Mouse (Mus musculus): ENCODE data around the gene Prdm10. TPM values are rescaled to one million over a fixed set of nuclear protein-coding genes. Genes with fewer than 3 reads are reported as not detected.

The Prdm10 gene
- polyA plus RNA-seq, 1 experiment from 2014 or later: 1.1 TPM

DNA sequence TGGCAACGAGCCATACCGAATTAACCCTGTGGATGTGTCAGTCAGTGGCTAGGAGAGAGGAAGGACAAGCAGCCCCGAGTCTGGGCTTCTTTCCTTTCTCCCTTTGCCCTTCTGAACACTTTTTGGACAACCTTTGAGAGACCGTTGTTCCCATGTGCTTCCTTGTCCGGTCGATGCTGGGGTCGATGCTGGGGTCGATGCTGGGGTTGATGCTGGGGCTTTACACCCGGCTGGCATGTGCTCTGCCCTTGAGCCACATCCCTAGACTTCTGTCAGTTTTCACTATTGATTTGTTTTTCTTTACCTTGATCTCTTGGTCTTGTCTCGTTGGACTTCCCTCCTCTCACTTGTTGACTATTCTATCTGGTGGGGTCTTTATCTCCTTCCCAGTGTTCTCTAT, 73.2 kb downstream of the Prdm10 start:
- H3K27ac ChIP-seq (replicated peaks): no peak overlapping the region
- WGBS: 80% methylated on average over 10 of the region's 10 CpGs
- H3K4me1 ChIP-seq (replicated peaks; ENCODE audit: control insufficient read depth, insufficient read depth): no peaks in the 10 kb centered on the region
- H3K27me3 ChIP-seq (ENCODE audit: control insufficient read depth, insufficient read depth, low read length): no peaks in the 10 kb centered on the region
- no peak for TF ChIP-seq CTCF (IDR thresholded peaks at IDR 0.05; ENCODE audit: low read depth)
- TF ChIP-seq EP300 (optimal IDR thresholded peaks at IDR 0.05): no peak
- no peaks in the 10 kb centered on the region for H3K9me3 ChIP-seq (ENCODE audit: control insufficient read depth, low read length)
- peaks cover 2% of the 10 kb centered on the region; the same call in 1 of the 2 replicates for H3K36me3 ChIP-seq (ENCODE audit: control insufficient read depth, insufficient read depth, low read length)
- ATAC-seq (ENCODE audit: low FRiP score, low TSS enrichment): no peak
- H3K4me2 ChIP-seq (replicated peaks; ENCODE audit: low read depth): no peak overlapping the region
- H3K4me3 ChIP-seq (ENCODE audit: low read depth, low read length): no peak overlapping the region
- no peak overlapping the region for H3K9ac ChIP-seq (ENCODE audit: low read length)
- DNase-seq (ENCODE audit: low spot score): no peak

DNA sequence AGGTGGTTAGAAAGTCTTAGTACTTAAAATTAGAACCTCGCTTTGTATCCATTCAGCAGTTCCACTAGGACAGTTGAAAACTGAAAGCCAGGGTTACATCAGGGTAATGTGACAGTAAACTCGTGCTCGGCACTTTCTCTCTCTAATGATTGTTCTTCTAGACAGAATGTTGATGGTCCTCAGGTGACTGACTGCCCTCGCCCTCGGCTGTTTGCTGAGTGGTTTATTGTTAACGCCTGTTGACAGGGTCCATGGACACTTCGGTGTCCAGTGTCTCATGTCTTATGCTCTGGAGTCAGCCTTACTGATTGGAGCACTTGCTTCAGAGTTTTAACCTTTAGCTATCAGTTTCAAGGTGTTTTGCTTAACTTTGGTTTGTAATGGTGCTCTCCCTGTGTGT, 73.7 kb downstream of the Prdm10 start:
- no peak overlapping the region for H3K27ac ChIP-seq (replicated peaks)
- H3K9ac ChIP-seq (ENCODE audit: low read length): no peak overlapping the region
- H3K36me3 ChIP-seq (ENCODE audit: control insufficient read depth, insufficient read depth, low read length): peaks cover 7% of the 10 kb centered on the region
- no peak for TF ChIP-seq EP300 (optimal IDR thresholded peaks at IDR 0.05)
- TF ChIP-seq CTCF (IDR thresholded peaks at IDR 0.05; ENCODE audit: low read depth): no peak
- no peak overlapping the region for H3K4me2 ChIP-seq (replicated peaks; ENCODE audit: low read depth)
- no peaks in the 10 kb centered on the region for H3K9me3 ChIP-seq (ENCODE audit: control insufficient read depth, low read length)
- H3K4me3 ChIP-seq (ENCODE audit: low read depth, low read length): no peak overlapping the region
- no peaks in the 10 kb centered on the region for H3K27me3 ChIP-seq (ENCODE audit: control insufficient read depth, insufficient read depth, low read length)
- DNase-seq (ENCODE audit: low spot score) (no peak), ATAC-seq (ENCODE audit: low FRiP score, low TSS enrichment) (no peak)
- 67% methylated on average over 7 of the region's 7 CpGs for WGBS
- no peaks in the 10 kb centered on the region for H3K4me1 ChIP-seq (replicated peaks; ENCODE audit: control insufficient read depth, insufficient read depth)

DNA sequence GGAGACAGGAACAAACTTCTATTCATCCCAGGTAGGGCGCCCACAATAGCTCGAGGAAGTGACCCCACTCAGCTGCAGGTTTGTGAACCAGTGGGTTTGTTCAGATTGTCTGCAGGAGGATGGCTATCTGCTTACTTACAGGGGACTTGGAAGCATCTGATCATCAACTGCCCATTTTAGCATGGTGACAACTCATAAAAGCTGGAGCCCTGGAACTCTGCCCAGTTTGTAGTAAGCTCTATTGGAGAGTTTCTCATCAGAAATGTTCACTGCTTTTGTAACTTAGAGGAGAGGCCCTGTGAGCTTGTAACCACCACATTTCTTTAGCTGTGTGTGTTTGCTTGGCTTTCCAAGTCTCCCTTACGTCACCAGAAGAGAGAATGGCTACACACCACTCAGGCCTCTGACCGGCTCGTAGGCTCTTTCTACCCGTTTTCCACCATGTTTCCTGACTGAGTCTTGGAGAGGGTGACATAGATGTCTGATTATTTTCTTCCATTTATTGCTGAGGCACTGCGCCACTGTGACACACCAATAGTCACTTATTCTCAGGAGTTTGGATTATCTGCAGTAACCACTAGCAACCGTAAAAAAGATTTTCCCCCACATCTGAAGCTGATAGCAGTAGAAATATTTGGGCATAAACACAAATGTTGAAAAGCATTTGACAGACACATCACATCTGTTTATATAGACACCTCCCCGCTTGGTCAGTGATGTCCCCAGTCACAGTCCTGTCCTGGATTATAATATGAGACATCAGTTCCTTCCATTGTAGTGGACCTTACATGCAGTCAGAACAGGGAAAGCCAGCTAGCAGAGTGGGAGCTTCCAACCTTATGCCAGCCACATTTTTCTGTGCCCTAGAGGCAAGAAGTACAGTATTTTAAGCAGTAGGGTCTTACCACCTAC, 83.6 kb downstream of the Prdm10 start:
- peaks cover 7% of the 10 kb centered on the region for H3K36me3 ChIP-seq (ENCODE audit: control insufficient read depth, insufficient read depth, low read length)
- no peak overlapping the region for H3K9ac ChIP-seq (ENCODE audit: low read length)
- H3K27ac ChIP-seq (replicated peaks): no peak overlapping the region
- WGBS: 87% methylated on average over 9 of the region's 9 CpGs
- no peak for ATAC-seq (ENCODE audit: low FRiP score, low TSS enrichment)
- H3K4me1 ChIP-seq (replicated peaks; ENCODE audit: control insufficient read depth, insufficient read depth): no peaks in the 10 kb centered on the region
- H3K27me3 ChIP-seq (ENCODE audit: control insufficient read depth, insufficient read depth, low read length): no peaks in the 10 kb centered on the region
- no peak for TF ChIP-seq EP300 (optimal IDR thresholded peaks at IDR 0.05)
- TF ChIP-seq CTCF (IDR thresholded peaks at IDR 0.05; ENCODE audit: low read depth): no peak
- no peak overlapping the region for H3K4me3 ChIP-seq (ENCODE audit: low read depth, low read length)
- no peak for DNase-seq (ENCODE audit: low spot score)
- H3K9me3 ChIP-seq (ENCODE audit: control insufficient read depth, low read length): no peaks in the 10 kb centered on the region
- H3K4me2 ChIP-seq (replicated peaks; ENCODE audit: low read depth): no peak overlapping the region

DNA sequence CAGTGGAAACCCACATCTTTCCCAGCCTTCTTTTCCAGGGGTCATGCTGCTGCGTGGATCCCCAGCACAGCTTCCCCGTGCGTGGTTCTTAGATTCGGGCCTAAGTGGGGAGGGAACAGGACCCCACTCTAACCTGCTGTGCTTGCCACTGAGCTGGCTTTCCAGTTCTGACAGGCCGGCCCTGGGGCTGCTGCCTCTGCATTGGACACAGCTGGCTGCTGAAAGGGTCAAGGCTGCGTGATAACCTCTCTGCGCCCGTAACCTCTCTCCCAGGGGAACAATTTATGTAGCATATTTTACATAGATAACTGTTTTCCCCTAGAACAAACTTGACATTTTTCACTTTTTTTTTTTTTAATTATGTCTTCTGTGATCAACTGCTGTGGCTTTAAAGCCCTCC, 84.7 kb downstream of the Prdm10 start:
- no peak for TF ChIP-seq CTCF (IDR thresholded peaks at IDR 0.05; ENCODE audit: low read depth)
- TF ChIP-seq EP300 (optimal IDR thresholded peaks at IDR 0.05): no peak
- Histone ChIP-seq H3K4me3 (ENCODE audit: low read depth, low read length) (no peak overlapping the region), H3K36me3 (ENCODE audit: control insufficient read depth, insufficient read depth, low read length) (peaks cover 5% of the 10 kb centered on the region; the same call in 1 of the 2 replicates), H3K27me3 (ENCODE audit: control insufficient read depth, insufficient read depth, low read length) (no peaks in the 10 kb centered on the region), H3K4me2 (replicated peaks; ENCODE audit: low read depth) (no peak overlapping the region), H3K9me3 (ENCODE audit: control insufficient read depth, low read length) (no peaks in the 10 kb centered on the region), H3K4me1 (replicated peaks; ENCODE audit: control insufficient read depth, insufficient read depth) (no peaks in the 10 kb centered on the region), H3K27ac (replicated peaks) (no peak overlapping the region), H3K9ac (ENCODE audit: low read length) (no peak overlapping the region)
- no peak for ATAC-seq (ENCODE audit: low FRiP score, low TSS enrichment)
- WGBS: 69% methylated on average over 8 of the region's 8 CpGs
- DNase-seq (ENCODE audit: low spot score): no peak

DNA sequence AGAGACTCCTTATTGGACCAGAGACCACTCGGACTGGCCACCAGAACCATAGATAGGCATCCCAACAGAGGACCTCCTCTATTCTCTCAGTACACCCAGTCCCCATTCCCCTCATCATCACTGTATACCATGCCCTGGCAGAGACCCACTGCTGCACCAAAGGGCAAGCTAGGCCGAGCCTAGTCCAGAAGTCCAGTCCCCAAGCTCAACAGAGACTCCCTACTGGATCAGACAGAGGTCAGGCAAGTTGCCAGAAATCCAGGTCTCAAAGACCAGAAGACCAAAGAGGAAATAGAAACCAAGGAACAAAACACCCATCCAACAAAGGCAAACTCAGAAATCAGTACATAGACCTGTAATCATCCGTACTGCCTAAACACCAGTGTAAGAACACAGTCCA, 91.4 kb downstream of the Prdm10 start:
- TF ChIP-seq CTCF (IDR thresholded peaks at IDR 0.05; ENCODE audit: low read depth) (no peak), EP300 (optimal IDR thresholded peaks at IDR 0.05) (no peak)
- Histone ChIP-seq H3K4me2 (replicated peaks; ENCODE audit: low read depth) (no peak overlapping the region), H3K4me3 (ENCODE audit: low read depth, low read length) (no peak overlapping the region), H3K27me3 (ENCODE audit: control insufficient read depth, insufficient read depth, low read length) (no peaks in the 10 kb centered on the region), H3K9ac (ENCODE audit: low read length) (no peak overlapping the region), H3K27ac (replicated peaks) (no peak overlapping the region), H3K36me3 (ENCODE audit: control insufficient read depth, insufficient read depth, low read length) (no peaks in the 10 kb centered on the region), H3K4me1 (replicated peaks; ENCODE audit: control insufficient read depth, insufficient read depth) (no peaks in the 10 kb centered on the region), H3K9me3 (ENCODE audit: control insufficient read depth, low read length) (no peaks in the 10 kb centered on the region)
- 93% methylated on average over 3 of the region's 3 CpGs for WGBS
- ATAC-seq (ENCODE audit: low FRiP score, low TSS enrichment) (no peak), DNase-seq (ENCODE audit: low spot score) (no peak)

DNA sequence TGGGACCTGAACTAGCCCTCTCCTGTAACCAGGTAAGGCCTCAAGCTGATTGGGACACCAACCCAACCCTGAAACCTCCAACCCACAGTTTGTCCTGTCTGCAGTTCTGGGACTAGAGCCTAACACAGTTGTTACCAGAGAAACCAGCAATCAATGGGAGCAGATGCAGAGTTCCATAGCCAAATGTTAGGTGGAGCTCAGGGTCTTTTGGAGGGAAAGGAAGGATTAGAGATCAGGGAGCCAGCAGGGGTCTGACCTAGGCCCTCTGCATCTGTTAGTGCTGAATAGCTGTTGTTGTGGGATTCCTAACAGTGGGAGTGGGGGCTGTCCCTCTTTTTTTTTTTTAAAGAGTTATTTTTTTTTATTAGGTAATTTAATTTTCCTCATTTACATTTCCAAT, 96.3 kb downstream of the Prdm10 start:
- Histone ChIP-seq H3K4me3 (ENCODE audit: low read depth, low read length) (no peak overlapping the region), H3K27me3 (ENCODE audit: control insufficient read depth, insufficient read depth, low read length) (no peaks in the 10 kb centered on the region), H3K4me2 (replicated peaks; ENCODE audit: low read depth) (no peak overlapping the region), H3K27ac (replicated peaks) (no peak overlapping the region), H3K9me3 (ENCODE audit: control insufficient read depth, low read length) (no peaks in the 10 kb centered on the region), H3K9ac (ENCODE audit: low read length) (no peak overlapping the region), H3K36me3 (ENCODE audit: control insufficient read depth, insufficient read depth, low read length) (no peaks in the 10 kb centered on the region), H3K4me1 (replicated peaks; ENCODE audit: control insufficient read depth, insufficient read depth) (no peaks in the 10 kb centered on the region)
- DNase-seq (ENCODE audit: low spot score): no peak
- ATAC-seq (ENCODE audit: low FRiP score, low TSS enrichment): no peak
- TF ChIP-seq CTCF (IDR thresholded peaks at IDR 0.05; ENCODE audit: low read depth): no peak
- no peak for TF ChIP-seq EP300 (optimal IDR thresholded peaks at IDR 0.05)
